Mouse (Mus musculus) gastrocnemius, postnatal 14 days (tissue): Measurements from ENCODE around the gene Acer1. TPM values are rescaled to one million over a fixed set of nuclear protein-coding genes. Genes with fewer than 3 reads are reported as not detected.

ENCODE experiments used
- DNase-seq: peaks from one replicate; pipeline ENCODE4 v3.0.0; 2021; ENCODE audit warnings: mixed read lengths
- intact Hi-C: fragments of 180-260 bp; cut with DNase I; formaldehyde crosslinking; loops from one replicate; pipeline ENCODE4 v1.15.1; 2025; ENCODE audit warnings: low total_unique reads
- total RNA-seq, 2 experiments: library from RNA; stranded (reverse); gene quantifications; 2 replicates each; pipeline ENCODE4 v1.2.3; 2021

Acer1 gene
- total RNA-seq, 2 experiments from 2014 or later = not detected

DNA sequence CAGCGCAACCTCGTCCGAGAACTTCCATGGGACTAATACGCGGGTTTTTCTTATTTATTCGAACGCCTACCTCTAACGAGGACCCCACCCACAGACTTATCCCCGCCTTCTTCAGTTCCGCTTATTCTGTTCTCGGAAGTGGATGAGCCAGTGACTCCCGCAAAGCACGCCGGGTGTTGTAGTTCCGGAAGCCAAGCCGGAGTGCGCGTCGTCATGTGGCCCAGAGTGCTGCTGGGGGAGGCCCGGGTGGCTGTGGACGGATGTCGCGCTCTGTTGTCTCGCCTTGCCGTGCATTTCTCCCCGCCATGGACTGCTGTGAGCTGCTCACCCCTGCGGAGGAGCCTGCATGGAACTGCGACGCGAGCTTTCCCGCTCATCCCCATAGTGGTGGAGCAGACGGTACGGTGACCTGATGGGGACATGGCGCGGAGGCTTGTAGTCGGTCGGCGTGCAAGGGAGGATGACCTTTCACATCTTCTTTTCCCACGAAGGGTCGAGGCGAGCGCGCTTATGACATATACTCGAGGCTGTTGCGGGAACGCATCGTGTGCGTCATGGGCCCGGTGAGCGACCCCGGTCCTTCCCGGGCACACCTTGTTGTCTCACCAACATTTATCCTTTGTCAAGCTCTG, 8.3 kb upstream of the Acer1 start, which contains the start of gene Clpp:
Gene Clpp, plus strand, starts transcription at position 191 of the 632 bp plus-strand sequence.
- peak; percentile 95 for DNase-seq
- intact Hi-C loops = no loop called here

DNA sequence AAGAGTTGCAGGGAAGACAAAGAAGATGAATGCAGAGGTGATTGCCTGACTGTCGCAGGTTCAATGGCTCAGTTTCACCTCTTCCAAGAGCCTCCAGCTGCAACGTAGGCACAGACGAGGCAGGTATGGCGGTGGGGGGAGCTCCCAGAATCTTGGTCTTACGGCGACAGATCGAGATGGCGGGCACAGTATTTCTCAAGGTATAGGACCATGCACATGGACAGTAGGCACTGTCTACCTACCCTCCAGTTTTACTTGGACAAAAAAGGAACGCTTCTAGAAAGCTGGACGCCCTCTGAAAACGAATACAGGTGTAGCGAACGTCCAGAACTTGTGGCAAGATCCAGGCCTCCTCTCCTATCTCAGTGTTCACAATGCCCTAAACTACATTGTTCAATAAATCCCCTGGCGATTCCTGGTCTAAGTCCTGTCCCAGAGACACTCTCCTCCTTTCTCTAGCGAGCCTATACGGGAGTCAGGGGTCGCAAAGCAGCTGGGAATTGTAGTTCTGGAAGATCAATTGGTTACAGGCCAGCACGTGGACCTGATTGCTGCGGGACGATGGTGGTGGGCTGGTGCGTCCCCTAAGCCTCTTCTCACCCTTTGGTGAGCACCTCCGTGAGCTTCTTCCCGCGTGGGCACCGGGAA, 7.7 kb upstream of the Acer1 start:
- intact Hi-C loops = no loop called here
- peak; percentile 69 for DNase-seq

DNA sequence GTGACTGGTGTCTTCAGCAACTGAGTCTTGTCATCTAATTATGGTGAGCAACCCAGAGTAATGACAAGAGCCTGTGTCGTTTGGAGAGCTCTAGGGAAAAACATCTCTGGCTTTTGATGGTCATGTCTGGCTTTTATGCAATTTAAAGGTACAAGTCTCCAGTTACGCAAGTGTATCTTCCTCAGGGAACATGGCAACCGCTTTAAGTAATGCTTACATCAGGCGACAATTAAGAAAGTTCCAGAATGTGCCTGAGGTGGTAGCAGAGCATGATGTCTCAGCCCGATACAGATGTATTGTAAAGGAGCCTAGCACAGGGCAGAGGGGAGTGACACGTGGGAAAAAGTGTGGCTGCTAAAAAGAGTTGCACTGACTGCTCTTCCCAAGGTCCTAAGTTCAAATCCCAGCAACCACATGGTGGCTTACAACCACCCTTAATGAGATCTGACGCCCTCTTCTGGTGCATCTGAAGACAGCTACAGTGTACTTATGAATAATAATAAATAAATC, 7.0 kb upstream of the Acer1 start:
- DNase-seq = no peak

DNA sequence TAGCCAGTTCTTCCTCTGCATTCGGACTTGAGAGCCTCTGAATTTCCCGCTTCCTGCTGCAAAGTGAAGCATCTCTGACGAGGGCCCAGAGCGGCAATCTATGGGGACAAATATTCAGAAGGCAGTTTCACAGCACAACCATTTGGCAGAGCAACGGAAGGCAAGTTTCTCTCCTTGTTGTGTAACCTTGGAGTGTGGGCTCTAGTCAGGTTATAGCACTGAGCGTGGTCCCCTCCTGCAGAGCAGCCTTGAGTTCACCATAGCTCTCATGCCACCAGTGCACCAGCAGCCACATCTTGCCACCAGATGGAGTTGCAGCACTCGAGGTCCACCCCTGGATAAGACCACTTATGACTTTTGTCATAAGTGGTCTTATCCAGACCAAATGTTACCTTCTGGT, 6.5 kb upstream of the Acer1 start:
- intact Hi-C loops = no loop called here
- DNase-seq = no peak

More for the DNA sequence above, 7.0 kb upstream of the Acer1 start:
- intact Hi-C loops = no loop called here

DNA sequence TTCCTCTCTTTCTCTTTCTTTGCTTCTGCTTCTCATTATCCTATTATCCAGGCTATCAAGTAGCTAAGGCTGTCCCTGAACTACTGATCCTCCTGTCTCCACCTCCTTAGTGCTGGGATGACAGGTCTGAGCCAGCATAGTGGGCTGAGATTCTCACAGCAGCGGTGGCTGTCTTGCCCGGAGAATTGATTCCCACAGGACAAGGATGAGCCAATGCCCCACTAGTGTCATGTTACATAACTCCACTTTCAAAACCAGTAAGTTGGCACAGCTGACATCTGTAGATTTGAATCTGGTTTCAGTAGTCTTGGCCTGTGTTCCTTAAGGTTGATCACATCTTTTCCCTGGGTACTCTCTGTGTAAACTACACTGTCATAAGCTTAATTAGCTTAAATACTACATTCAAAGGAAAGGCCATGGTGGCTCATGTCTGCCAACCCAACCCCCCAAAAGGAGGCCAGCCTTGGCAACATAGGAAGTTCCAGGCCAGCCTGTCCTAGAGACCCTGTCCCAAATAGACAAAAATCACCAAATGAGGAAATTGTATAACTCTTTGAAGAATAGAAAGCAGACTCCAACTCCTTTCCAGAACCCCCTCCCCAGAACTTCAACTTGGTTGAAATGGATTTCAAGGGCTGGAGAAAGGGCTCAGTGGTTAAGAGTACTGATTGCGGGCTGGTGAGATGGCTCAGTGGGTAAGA, 4.3 kb upstream of the Acer1 start:
- DNase-seq = no peak
- intact Hi-C loops = no loop called here

DNA sequence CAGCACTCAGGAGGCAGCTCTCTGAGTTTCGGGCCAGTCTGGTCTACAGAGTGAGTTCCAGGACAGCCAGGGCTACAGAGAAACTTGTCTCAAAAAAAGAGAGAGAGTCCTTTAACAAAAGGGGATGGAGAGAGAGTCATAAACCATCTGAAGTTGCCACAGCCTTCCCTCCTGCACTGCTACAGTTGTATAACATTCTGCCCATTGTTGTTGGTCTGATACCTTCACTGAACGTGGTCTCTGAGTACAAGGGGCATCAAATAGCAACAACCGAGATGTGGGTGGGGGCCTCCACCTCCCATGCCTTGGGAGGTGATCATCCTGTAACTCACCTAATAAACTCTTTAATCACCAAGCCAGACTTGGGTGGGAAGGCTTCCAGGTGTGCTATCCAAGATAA, 3.7 kb upstream of the Acer1 start:
- no peak for DNase-seq
- intact Hi-C loops = no loop called here

DNA sequence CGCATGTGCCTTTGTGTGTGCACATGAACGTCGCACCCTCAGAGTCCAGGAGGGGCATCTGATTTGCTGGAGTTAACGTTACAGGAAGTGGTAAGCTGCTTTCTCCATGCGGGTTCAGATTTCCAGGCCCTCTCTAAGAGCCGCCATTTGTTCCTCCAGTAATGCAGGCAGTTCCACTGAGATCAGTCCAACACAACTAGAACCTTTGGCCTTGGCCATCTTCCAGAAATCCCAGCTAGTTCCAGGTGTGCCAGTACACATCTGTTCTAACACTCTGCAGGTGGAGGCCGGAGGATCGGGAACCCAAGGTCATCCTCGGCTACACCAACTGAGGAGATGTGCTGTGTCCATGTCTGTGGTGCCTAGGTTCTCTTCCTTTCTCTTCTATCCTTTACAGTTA, 3.0 kb upstream of the Acer1 start:
- DNase-seq = no peak
- intact Hi-C loops = no loop called here

DNA sequence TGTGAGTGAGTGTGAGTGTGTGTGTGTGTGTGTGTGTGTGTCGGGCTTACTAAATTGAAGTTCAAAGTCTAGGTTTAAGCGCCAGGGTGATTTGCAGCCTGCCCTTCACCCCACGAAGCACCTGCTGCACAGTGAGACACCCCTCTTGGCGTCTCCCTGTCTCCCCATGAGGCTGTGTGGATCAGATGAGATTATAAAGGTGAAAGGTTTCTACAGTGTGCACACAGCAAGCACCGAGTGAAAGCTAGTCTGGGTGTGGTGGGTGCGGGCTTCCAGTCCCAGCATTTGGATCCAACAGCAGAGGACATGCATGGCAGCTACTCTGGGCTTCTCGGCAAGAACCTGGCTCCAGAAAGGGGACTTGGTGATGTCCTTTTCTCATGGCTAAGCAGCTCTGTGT, 877 bp downstream of the Acer1 start:
- no peak for DNase-seq
- intact Hi-C loops = no loop called here

DNA sequence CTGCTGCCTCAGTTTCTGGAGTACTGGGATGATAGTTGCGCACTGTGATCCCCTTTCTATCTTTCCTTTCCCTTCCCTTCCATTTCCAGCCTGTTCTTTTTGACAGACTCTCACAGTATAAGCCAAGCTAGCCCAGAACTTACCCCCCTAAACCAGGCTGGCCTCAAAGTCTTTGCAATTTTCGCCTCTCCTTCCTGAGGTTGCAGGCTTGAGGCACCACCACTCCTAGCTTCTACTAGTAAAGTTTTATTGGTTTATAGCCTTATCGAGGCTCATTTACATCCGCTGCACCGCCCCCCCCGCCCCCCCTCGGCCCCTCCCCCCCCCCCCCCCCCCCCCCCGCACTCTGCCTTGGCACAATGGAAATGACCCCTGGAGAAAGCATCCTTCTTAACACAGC, 2.4 kb downstream of the Acer1 start:
- no peak for DNase-seq
- intact Hi-C loops = no loop called here

DNA sequence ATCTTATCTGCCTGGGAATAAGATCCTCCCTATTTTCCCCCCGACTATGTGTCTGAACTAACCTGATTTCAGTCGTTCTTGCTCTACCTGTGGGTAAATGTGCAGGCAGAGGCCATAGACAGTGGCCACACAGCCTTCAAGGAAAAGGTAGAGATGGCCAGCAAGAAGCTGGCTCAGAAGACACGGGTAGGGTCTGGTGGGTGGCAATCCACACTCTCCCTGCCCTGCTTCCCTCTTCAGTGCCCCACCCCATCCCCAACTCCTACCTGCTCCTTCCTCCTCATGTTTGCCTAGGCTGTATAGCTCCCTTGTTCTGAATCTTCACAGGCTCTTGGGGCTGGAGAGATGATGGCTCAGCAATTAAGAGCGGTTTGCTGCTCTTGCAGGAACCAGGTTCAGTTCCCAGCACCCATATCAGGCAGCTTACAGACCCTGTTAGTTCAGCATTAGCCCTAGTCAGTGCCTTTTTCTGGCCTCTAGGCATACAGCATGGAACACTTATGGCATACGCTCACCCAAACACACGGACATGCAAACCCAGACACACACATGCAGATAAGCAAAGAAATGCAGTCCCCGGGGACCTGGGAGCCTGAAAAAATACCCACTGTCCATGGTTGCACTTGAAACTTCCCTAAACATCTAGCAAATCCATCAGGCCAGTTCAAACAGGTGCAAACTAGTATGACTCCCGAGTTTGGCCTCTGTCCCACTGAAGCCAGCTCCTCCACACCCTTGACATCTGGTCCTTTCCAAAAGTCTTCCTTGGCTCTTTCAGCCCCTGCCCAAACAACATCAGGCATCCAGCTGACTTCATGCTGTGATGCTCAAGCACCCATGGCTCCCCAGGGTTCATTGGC, 5.2 kb downstream of the Acer1 start:
- DNase-seq = no peak
- intact Hi-C loops = no loop called here

DNA sequence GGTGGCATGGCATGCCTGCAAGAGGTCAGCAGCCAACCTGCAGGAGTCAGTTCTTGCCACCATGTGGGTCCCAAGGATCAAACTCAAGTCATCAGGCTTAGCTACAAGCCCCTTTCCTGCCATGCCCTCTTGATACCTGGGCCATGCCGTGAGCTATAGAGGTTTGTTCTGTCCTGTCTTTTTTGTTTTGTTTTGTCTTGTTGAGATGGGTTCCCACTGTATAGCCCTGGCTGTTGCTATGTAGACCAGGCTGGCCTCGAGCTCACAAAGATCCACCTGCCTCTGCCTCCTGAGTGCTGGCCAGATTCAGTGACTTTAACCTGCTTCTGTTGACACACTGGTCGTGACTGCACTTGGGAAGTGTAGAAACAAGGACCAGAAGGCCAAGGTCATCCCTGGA, 6.5 kb downstream of the Acer1 start:
- intact Hi-C loops = no loop called here
- no peak for DNase-seq

DNA sequence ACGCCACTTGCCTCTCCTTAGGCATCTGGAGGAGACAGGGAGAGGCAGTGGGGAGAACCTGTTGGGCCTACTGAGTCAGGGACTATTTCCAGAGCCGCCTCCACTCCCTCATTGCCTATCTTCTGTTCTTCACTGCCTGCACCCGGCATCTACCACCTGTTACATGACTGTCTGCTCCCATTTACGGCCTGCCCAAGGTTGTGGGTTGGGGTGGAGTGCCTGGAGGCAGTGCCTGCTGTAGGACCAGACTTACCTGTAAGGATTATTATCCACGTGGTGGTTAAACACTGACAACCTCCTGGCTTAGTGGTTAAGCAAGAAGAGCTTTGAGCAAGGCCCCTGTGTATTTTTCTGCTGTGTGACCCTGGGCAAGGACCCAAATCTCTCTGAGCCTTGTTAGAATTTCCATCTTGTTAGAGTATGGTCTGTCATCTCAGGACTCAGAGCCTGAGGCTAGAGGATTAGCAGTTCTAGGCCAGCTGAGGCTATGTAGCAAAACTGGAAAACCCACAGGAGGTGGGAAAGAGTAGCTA, 7.2 kb downstream of the Acer1 start:
- DNase-seq = no peak
- intact Hi-C loops = no loop called here

DNA sequence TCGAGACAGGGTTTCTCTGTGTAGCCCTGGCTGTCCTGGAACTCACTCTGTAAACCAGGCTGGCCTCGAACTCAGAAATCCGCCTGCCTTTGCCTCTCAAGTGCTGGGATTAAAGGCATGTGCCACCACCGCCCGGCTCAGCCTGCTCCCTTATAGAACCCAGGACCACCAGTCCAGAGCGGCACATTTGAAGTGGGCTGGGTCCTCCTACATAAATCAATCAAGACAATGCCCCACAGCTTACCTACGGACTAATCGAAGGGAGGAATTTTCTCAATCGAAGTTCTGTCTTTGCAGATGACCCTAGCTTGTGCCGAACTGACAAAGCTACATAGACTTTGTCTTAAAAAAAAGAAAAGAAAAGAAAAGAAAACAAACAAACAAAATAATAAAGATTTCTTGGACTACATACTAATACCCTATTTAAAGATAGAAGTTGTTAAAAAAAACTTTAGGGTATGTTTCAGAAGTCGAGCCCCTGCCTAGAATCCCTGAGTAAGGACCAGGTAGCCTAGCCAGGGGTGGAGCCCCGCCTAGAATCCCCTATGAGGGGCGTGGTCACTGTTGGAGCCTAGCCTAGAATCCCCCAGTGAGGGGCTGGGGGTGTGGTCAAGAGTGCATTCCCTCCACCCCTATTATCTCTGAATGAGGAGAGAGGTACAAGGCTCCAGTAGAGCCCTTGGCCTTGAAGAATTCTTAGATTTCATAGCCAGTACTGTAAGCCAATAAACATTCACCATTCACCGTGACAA, 7.8 kb downstream of the Acer1 start:
- DNase-seq = no peak
- intact Hi-C loops = no loop called here

DNA sequence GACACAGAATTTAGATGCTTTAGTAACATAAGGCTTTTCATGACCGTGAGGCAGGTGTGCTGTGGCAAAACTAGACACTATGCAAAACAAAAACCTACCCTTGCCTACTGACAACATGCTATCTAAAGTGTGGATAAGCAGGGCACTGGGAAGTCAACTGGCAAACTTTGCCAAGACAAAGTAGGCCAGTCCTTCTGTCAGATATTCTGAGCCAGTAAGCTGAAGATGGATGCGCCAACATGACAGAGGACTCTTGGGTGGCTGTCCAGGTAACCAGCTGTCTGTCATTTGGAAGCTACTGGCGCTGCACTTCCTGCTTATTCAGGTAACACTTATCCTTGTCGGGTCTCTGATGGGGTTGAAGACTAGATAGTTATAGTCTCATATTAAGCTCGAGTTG, 11.8 kb downstream of the Acer1 start:
- no peak for DNase-seq
- intact Hi-C loops = no loop called here

DNA sequence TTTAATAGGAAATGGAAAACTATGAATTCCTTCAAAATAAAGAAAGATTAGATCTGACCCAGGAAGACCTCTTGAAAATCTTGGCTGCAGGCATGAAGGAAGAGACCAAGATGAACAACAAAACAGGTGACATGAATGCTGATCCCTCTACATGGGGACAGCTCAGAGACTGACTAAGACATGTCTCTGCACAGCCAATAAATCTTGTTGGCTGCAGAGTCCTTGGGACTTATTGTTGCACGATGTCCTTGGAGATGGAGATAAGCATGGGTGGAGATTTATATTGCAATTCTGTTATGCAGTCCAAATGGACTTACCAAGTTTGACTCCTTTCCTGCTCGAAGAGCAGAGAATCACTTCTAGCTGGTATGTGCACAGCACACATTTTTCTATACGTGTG, 12.6 kb downstream of the Acer1 start:
- no peak for DNase-seq
- intact Hi-C loops = no loop called here

DNA sequence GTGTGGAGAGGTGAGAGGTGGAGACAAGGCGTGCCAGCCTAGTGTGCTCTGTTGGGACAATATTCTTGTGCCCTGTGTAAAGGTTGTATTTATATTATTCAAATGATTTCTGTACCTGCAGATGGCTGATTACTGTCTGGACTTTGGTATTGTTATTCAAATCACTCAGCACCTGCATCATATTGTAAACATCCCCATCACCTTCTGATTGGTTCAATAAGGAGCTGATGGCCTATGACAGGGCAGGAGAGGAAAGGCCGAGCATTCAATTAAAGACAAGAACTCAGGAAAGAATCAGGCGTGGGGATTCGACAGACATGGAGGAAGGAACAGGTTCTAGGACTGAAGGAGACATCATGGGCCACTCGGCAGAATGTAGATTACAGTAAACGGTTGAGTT, 18.3 kb downstream of the Acer1 start:
- DNase-seq = no peak
- intact Hi-C loops = no loop called here

DNA sequence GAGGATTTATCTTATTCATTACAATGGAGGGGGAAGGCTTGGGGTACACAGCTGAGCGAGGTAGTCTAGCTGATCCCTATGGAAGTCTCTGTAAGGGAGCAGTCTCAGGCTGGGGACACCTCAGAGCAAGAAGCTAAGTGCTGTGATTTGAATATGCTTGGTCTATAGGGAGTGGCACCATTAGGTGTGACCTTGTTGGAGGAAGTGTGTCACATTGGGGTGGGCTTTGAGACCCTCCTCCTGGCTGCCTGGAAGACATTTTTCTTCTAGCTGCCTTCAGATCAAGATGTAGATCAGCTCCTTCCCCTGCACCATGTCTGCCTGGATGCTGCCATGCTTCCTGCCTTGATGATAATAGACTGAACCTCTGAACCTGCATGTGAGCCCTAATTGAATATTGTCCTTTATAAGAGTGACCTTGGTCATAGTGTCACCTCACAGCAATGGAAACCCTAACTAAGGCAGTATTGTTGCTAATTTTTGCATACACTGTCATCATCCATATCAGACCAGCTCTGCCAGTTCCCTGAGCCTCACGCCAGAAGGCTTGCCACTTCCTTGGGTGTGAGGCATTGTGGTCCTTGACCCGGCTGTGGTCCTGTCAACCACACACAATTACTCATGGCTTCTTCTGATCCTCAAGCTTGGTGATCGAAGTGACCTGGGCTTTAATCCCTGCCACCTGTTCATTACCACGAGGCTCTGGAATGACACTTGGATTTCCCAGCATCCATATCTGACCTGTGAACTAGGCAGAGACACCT, 19.1 kb downstream of the Acer1 start:
- intact Hi-C loops = no loop called here

DNA sequence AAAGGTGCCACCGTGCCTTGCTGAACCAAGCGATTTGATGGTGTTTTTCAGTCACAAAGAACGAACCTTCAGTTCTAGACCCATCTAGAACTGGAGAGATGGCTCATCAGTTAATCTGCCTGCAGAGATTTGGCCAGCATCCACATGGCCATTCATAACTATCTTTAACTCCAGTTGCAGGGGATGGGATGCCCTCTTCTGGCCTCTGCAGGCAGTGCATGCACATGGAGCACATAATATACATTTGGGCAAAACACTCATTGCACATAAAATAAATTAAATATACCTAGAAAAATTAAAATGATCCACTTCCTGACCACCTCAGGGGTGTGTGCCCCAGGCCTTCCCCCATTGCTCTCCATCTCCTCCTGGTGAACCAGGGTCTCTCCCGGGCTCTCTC, 20.0 kb downstream of the Acer1 start:
- intact Hi-C loops = no loop called here
- DNase-seq = no peak

More for the DNA sequence above, 19.1 kb downstream of the Acer1 start:
- no peak for DNase-seq
